Mouse (Mus musculus): Measurements from ENCODE around the gene Grip1. TPM values are rescaled to one million over a fixed set of nuclear protein-coding genes. Genes with fewer than 3 reads are reported as not detected.

Grip1 gene
- polyA plus RNA-seq, 1 experiment from 2014 or later: 0.58 TPM

DNA sequence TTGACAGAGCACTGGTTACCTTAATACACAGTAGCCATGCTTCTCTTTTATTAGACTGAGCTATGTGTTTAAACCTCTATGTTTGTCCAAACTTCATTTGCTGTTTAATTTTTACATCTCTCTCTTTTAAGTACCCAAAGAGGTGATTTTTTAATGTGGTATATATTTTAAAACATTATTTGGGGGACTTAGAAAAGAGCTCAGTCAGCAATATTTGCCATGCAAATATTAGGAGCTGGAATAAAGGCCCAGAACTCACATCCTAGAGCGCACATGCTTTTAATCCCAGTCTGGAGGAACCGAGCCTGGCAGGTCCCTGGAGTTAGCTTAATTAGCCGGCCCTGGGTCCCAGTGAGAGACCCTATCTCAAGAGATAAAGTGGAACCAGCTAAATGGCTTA is 507.3 kb downstream of the Grip1 start:
- H3K27ac ChIP-seq: no peak overlapping the region
- WGBS (ENCODE audit: insufficient replicate concordance): 47% methylated on average over 3 of the region's 3 CpGs
- no peak for DNase-seq

DNA sequence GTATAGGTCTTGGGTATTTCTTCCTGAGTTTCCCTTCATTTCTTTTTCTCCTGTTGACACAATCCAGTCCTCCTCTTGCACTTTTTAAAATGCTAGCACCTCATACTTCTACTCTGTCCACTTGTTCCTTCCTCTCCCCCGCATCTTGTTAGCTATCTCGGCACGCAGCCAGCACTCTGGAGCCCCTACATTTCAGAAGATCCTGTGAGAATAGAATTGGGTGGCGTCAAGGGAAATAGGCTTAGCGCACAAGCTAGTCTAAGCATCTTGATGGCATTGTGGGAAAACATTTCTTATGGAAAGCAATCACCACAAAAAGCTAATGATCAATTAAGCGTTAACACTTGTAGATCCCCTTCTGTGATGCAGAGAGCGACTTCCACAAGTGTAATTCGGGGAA is 512.7 kb downstream of the Grip1 start:
- H3K4me3 ChIP-seq (replicated peaks): no peak overlapping the region
- no peaks in the 10 kb centered on the region for H3K27me3 ChIP-seq
- no peak overlapping the region for H3K4me2 ChIP-seq
- no peaks in the 10 kb centered on the region for H3K36me3 ChIP-seq
- H3K27ac ChIP-seq: no peak overlapping the region
- no peak overlapping the region for H3K9ac ChIP-seq
- no peaks in the 10 kb centered on the region for H3K9me3 ChIP-seq (replicated peaks)
- 62% methylated on average over 8 of the region's 8 CpGs for WGBS (ENCODE audit: insufficient replicate concordance)
- ATAC-seq (ENCODE audit: low read depth) (no peak), DNase-seq (no peak)
- H3K4me1 ChIP-seq (replicated peaks): no peaks in the 10 kb centered on the region

More for the DNA sequence above, 507.3 kb downstream of the Grip1 start:
- Histone ChIP-seq H3K9ac (no peak overlapping the region), H3K4me3 (replicated peaks) (no peak overlapping the region), H3K27me3 (no peaks in the 10 kb centered on the region), H3K9me3 (replicated peaks) (no peaks in the 10 kb centered on the region), H3K4me2 (no peak overlapping the region), H3K36me3 (no peaks in the 10 kb centered on the region), H3K4me1 (replicated peaks) (no peaks in the 10 kb centered on the region)
- no peak for ATAC-seq (ENCODE audit: low read depth)

DNA sequence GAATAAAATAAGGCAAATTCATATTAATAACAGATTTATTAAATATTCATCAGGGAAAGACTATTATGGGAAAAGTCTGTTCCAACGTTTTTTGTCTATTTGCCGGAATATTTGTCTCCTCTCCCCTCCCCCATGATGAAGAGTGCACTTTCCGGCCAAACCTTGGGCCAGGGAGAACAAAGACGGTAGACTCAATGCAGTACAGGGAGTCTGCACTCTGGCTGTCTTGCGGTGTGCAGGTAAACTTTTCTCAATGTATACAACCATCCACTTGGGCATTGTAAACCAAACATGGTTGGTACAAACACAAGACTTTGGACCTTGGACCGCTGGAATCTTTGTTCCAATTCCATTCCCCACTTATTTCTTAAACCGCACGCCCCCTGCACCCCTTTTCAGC is 525.8 kb downstream of the Grip1 start:
- no peak for DNase-seq
- no peak overlapping the region for H3K4me3 ChIP-seq (replicated peaks)
- H3K4me2 ChIP-seq: no peak overlapping the region
- no peaks in the 10 kb centered on the region for H3K36me3 ChIP-seq
- H3K4me1 ChIP-seq (replicated peaks): no peaks in the 10 kb centered on the region
- H3K9ac ChIP-seq: no peak overlapping the region
- H3K27me3 ChIP-seq: no peaks in the 10 kb centered on the region
- no peak overlapping the region for H3K27ac ChIP-seq
- no peak for ATAC-seq (ENCODE audit: low read depth)
- WGBS (ENCODE audit: insufficient replicate concordance): 49% methylated on average over 8 of the region's 8 CpGs
- H3K9me3 ChIP-seq (replicated peaks): no peaks in the 10 kb centered on the region

DNA sequence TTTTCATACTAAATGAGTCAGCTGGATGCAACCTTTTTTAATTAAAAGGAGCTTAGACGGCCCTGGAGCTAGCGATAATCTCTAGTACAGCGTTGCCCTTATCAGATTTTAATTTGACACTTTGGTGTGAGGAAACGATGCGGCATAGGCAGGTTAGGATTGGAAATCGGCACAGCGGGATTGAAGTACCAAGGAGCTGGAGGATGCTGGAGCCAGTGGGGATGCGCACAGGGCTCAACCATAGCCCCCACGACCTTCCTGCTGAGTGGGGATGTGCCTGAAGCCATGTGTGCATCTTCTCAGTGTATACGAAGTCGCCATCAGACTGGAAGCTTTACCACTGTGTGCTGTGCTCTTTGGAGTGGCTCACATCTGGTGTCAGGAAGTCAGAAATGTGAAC is 526.4 kb downstream of the Grip1 start:
- no peak for DNase-seq
- Histone ChIP-seq H3K9ac (no peak overlapping the region), H3K4me1 (replicated peaks) (no peaks in the 10 kb centered on the region), H3K27ac (no peak overlapping the region), H3K27me3 (no peaks in the 10 kb centered on the region), H3K4me3 (replicated peaks) (no peak overlapping the region), H3K9me3 (replicated peaks) (no peaks in the 10 kb centered on the region), H3K4me2 (no peak overlapping the region), H3K36me3 (no peaks in the 10 kb centered on the region)
- no peak for ATAC-seq (ENCODE audit: low read depth)
- WGBS (ENCODE audit: insufficient replicate concordance): 47% methylated on average over 11 of the region's 11 CpGs

DNA sequence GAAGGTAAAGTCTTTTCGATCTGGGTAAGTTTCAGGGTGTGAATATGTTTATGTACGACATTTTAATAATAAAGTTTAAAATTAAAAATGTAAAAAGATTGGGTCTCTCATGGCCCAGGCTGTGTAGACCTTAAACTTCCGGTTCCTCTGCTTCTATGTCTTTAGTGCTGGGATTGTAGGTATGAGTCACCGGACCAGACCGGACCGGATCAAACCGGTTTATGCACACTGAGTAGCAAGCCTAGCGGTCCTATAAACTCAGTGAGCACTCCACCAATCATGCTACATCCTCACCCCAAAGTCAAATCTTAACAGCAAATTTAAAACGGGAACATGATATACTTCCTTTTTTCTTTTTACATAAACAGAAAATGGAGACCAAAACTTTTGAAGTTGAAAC is 530.7 kb downstream of the Grip1 start:
- Histone ChIP-seq H3K27ac (no peak overlapping the region), H3K9me3 (replicated peaks) (no peaks in the 10 kb centered on the region), H3K4me2 (no peak overlapping the region), H3K4me3 (replicated peaks) (no peak overlapping the region), H3K9ac (no peak overlapping the region), H3K27me3 (no peaks in the 10 kb centered on the region), H3K4me1 (replicated peaks) (no peaks in the 10 kb centered on the region), H3K36me3 (no peaks in the 10 kb centered on the region)
- 73% methylated on average over 9 of the region's 9 CpGs for WGBS (ENCODE audit: insufficient replicate concordance)
- ATAC-seq (ENCODE audit: low read depth) (no peak), DNase-seq (no peak)

DNA sequence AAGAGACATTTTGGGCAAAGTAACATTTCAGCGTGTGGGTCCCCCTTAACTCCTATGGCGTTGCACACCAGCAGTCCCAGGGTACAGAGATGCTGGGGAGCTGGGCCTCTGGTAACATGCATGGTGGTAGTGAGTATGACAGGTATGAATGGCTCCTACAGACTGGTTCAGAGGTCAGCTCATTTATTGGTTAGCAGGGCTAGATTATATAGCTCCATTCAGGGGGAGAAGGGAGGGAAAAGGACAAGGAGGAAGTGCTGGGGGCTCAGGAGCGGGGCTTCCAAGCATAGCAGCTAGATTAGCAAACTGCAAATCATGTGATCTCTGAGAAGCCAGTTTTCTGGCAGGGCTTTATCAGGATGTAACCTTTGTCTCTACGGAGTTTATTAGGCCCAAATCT is 544.8 kb downstream of the Grip1 start:
- Histone ChIP-seq H3K36me3 (no peaks in the 10 kb centered on the region), H3K9me3 (replicated peaks) (no peaks in the 10 kb centered on the region), H3K27me3 (no peaks in the 10 kb centered on the region), H3K4me3 (replicated peaks) (no peak overlapping the region), H3K9ac (no peak overlapping the region), H3K4me2 (no peak overlapping the region), H3K4me1 (replicated peaks) (no peaks in the 10 kb centered on the region), H3K27ac (no peak overlapping the region)
- DNase-seq: no peak
- no peak for ATAC-seq (ENCODE audit: low read depth)
- 52% methylated on average over 4 of the region's 4 CpGs for WGBS (ENCODE audit: insufficient replicate concordance)

DNA sequence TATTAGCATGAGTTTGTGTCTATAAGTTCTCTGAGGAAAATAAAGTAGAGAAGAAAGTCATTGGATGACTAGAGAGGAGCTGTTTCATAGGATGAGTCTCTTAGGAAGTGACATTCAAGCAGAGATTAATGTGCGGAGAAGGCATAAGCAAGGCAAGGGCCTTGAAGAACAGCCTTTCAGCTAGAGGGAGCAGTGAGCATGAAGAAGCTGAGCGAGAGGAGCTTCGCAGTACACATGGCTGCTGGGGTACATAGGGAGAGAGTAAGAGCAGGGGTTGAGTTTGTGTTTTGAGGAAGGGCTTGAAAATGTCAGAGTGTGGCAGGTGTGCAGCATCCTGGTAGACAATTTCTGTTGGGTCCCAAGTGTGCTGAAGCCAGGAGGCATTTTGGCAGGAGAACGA is 548.5 kb downstream of the Grip1 start:
- H3K4me1 ChIP-seq (replicated peaks): no peaks in the 10 kb centered on the region
- H3K27ac ChIP-seq: no peak overlapping the region
- ATAC-seq (ENCODE audit: low read depth) (no peak), DNase-seq (no peak)
- H3K9ac ChIP-seq: no peak overlapping the region
- WGBS (ENCODE audit: insufficient replicate concordance): 67% methylated on average over 4 of the region's 4 CpGs
- no peak overlapping the region for H3K4me2 ChIP-seq
- H3K36me3 ChIP-seq: no peaks in the 10 kb centered on the region
- H3K27me3 ChIP-seq: no peaks in the 10 kb centered on the region
- H3K9me3 ChIP-seq (replicated peaks): 0 out of 2 replicates have a peak, but pooled peaks cover under 1% of the 10 kb centered on the region
- H3K4me3 ChIP-seq (replicated peaks): no peak overlapping the region

DNA sequence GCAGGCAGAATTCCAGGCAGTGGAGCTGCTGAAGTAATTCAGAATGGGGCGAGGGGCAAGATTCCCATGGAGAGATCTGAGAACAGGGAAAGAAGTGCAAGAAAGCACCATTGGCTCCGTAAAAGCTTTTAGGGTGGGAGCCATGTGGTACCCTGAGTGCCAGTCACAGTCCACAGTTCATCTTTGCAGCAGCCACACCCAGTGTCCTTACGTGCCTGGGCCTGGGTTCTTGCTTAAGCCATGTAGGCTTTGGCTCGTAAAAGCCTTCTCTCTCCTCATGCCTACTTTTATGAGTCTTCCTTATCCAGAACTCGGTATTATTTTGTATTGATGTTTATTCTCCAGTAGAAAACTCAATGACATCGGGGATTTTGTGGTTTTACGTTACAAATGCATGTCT is 550.5 kb downstream of the Grip1 start:
- no peaks in the 10 kb centered on the region for H3K36me3 ChIP-seq
- DNase-seq (no peak), ATAC-seq (ENCODE audit: low read depth) (no peak)
- no peak overlapping the region for H3K9ac ChIP-seq
- no peaks in the 10 kb centered on the region for H3K4me1 ChIP-seq (replicated peaks)
- no peak overlapping the region for H3K4me3 ChIP-seq (replicated peaks)
- H3K9me3 ChIP-seq (replicated peaks): 0 out of 2 replicates have a peak, but pooled peaks cover 2% of the 10 kb centered on the region
- H3K4me2 ChIP-seq: no peak overlapping the region
- no peaks in the 10 kb centered on the region for H3K27me3 ChIP-seq
- WGBS (ENCODE audit: insufficient replicate concordance): 63% methylated on average over 7 of the region's 7 CpGs
- H3K27ac ChIP-seq: no peak overlapping the region

DNA sequence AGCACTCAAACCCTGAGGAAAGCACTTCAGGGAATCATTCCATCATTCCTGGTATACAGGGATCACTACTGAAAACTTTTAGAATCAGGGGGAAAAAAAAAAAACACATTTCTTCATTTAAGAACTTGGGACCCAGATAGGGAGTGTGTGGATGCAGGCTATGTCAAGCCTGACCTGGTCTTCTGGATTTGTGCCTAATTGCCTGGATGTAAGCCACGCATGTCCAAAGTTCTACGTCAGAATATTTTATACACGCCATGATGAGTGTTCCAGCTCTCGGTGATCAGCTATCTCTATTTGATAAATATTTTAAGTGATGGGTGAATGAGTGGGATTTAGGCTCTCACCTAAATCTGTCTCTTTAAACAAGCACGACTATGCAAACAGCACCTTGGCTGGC is 552.0 kb downstream of the Grip1 start:
- H3K4me1 ChIP-seq (replicated peaks): no peaks in the 10 kb centered on the region
- 69% methylated on average over 5 of the region's 5 CpGs for WGBS (ENCODE audit: insufficient replicate concordance)
- no peaks in the 10 kb centered on the region for H3K36me3 ChIP-seq
- no peaks in the 10 kb centered on the region for H3K27me3 ChIP-seq
- ATAC-seq (ENCODE audit: low read depth): no peak
- no peak overlapping the region for H3K4me3 ChIP-seq (replicated peaks)
- no peak overlapping the region for H3K4me2 ChIP-seq
- no peak overlapping the region for H3K27ac ChIP-seq
- 0 out of 2 replicates have a peak, but pooled peaks cover 2% of the 10 kb centered on the region for H3K9me3 ChIP-seq (replicated peaks)
- H3K9ac ChIP-seq: no peak overlapping the region
- no peak for DNase-seq

DNA sequence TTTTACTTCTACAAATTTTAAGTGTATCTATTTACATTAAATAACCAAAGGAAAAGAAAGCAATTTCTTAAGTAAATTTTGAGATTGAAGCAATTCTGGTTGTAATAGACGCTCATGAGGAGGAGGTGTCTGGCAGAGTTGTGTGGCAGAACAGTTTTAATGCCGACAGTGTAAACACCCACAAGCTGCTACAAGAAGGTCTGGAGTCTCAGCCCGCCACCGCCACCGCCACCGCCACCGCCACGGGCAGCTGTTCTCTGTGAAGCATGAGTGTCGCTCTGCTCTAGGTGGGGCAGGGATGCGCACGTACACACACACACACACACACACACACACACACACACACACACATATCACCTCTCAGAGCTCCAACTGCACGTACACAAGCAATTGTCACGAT is 558.7 kb downstream of the Grip1 start:
- Histone ChIP-seq H3K27me3 (no peaks in the 10 kb centered on the region), H3K9me3 (replicated peaks) (no peaks in the 10 kb centered on the region), H3K4me2 (no peak overlapping the region), H3K9ac (no peak overlapping the region), H3K4me1 (replicated peaks) (no peaks in the 10 kb centered on the region), H3K27ac (no peak overlapping the region), H3K4me3 (replicated peaks) (no peak overlapping the region), H3K36me3 (no peaks in the 10 kb centered on the region)
- no peak for ATAC-seq (ENCODE audit: low read depth)
- DNase-seq: no peak
- 83% methylated on average over 13 of the region's 13 CpGs for WGBS (ENCODE audit: insufficient replicate concordance)

DNA sequence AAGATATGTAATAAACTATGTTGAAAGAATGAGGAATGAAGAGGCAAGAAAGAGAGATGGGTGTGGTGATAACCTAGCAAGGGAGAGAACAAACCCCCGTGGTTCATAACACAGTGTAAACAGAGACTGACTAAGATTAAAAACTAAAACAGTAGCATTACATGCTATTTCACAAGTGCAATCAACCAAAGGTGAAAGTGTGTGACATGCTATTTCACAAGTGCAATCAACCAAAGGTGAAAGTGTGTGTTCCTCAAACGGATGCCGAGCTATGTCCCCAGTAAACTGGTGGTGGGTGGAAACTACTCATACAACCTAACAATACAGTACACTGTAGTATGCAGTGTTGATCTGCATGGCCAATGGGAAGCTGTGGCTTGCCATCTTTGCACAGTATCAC is 561.5 kb downstream of the Grip1 start:
- WGBS (ENCODE audit: insufficient replicate concordance): 72% methylated on average over 3 of the region's 3 CpGs
- Histone ChIP-seq H3K36me3 (no peaks in the 10 kb centered on the region), H3K4me1 (replicated peaks) (no peaks in the 10 kb centered on the region), H3K9me3 (replicated peaks) (no peaks in the 10 kb centered on the region), H3K4me2 (no peak overlapping the region), H3K27ac (no peak overlapping the region), H3K27me3 (no peaks in the 10 kb centered on the region), H3K4me3 (replicated peaks) (no peak overlapping the region), H3K9ac (no peak overlapping the region)
- ATAC-seq (ENCODE audit: low read depth) (no peak), DNase-seq (no peak)

DNA sequence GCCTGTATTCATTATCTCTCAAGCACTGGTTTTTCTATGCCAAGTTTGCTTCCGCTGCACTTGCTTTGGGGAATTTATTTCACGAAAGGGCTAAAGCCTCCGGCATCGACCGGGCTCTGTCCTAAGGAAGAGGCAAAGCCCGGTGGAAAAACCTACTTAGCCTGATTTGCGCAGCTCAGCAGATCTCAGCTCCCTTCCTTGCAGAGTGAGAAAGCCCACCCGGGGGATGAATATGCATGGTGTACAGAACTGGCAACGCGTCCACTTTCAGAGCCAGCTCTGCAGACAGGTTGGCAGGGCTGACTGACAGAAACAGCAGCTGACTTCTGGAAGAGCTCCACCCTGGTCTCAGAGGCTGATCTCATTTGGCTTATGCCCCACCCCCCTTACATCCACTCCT is 572.8 kb downstream of the Grip1 start:
- no peaks in the 10 kb centered on the region for H3K4me1 ChIP-seq (replicated peaks)
- 78% methylated on average over 10 of the region's 10 CpGs for WGBS (ENCODE audit: insufficient replicate concordance)
- H3K4me2 ChIP-seq: no peak overlapping the region
- H3K27me3 ChIP-seq: no peaks in the 10 kb centered on the region
- H3K9ac ChIP-seq: no peak overlapping the region
- H3K36me3 ChIP-seq: no peaks in the 10 kb centered on the region
- DNase-seq (no peak), ATAC-seq (ENCODE audit: low read depth) (no peak)
- H3K4me3 ChIP-seq (replicated peaks): no peak overlapping the region
- no peaks in the 10 kb centered on the region for H3K9me3 ChIP-seq (replicated peaks)
- no peak overlapping the region for H3K27ac ChIP-seq
